Mouse (Mus musculus) cortical plate, adult 2 months (tissue): ENCODE results near the gene Fkbp1b.

ENCODE experiments used
- CTCF ChIP-seq: fragments of 200-500 bp; IDR thresholded peaks from 2 replicates; pipeline ENCODE4 v1.5.1; 2011; ENCODE audit warnings: mild to moderate bottlenecking, control low read depth, low read length; ENCODE audit not compliant: insufficient read depth; ENCODE audit errors: extremely low read depth
- POLR2A ChIP-seq: fragments of 200-500 bp; IDR thresholded peaks from 2 replicates; pipeline ENCODE4 v1.6.1; 2011; ENCODE audit warnings: mild to moderate bottlenecking, low read length, control low read depth; ENCODE audit not compliant: insufficient read depth; ENCODE audit errors: extremely low read depth

- no peak for TF ChIP-seq POLR2A
- TF ChIP-seq CTCF, result no peak
Observed at GRCm38 (mm10) chr12:4888739-4889138, 47.3 kb upstream of the Fkbp1b start.
